10 mouse cellular contexts compared by ENCODE assay signal in genomic region chr17:45847701-45848378, GRCm38 (mm10).
A peak's percentile ranks its signal among the peaks of the same experiment; 100 is the strongest.
DNase-seq lines count a peak whose midpoint lies in the region; ATAC-seq and TF ChIP-seq lines count a peak whose summit lies in the region.
"Had no signal": no experiment of that assay in that cellular context is flagged by ENCODE, and none has a peak within 500 bp of the region (broad histone marks: within the 10 kb centered on the region; RNA-seq: fewer than 3 reads in every experiment).

No protein-coding gene starts in this region.

- no peaks in the 10 kb centered on the region for H3K4me1 ChIP-seq in midbrain, postnatal 0 days (ENCODE audit: insufficient read depth, low read length)
- H3K4me1 ChIP-seq in midbrain, embryonic 15.5 days, result no peaks in the 10 kb centered on the region
- peaks cover 9% of the 10 kb centered on the region for H3K4me1 ChIP-seq in heart, embryonic 12.5 days (replicated peaks)
- no peaks in the 10 kb centered on the region for H3K4me1 ChIP-seq in stomach, postnatal 0 days (replicated peaks; ENCODE audit: control insufficient read depth, insufficient read depth)

- H3K27ac ChIP-seq in midbrain, postnatal 0 days (ENCODE audit: low read depth, low read length), result no peak overlapping the region
- no peak overlapping the region for H3K27ac ChIP-seq in midbrain, embryonic 15.5 days
- H3K27ac ChIP-seq in heart, embryonic 12.5 days (ENCODE audit: poor library complexity, severe bottlenecking), result no peak overlapping the region
- no peak overlapping the region for H3K27ac ChIP-seq in stomach, postnatal 0 days (replicated peaks)
- no peak overlapping the region for H3K27ac ChIP-seq in left cerebral cortex, adult 2 months

- 0 out of 2 replicates have a peak, but pooled peaks have one; percentile 34 for ATAC-seq in midbrain, postnatal 0 days (ENCODE audit: low FRiP score)
- ATAC-seq in midbrain, embryonic 15.5 days (replicated peaks), result no peak
- ATAC-seq in heart, embryonic 12.5 days (ENCODE audit: insufficient number of reproducible peaks, low FRiP score), result 0 out of 2 replicates have a peak, but pooled peaks have one; percentile 30
- ATAC-seq in stomach, postnatal 0 days (ENCODE audit: low FRiP score, low TSS enrichment), result peak; percentile 16; the same call in 1 of the 2 replicates
- ATAC-seq: forebrain, embryonic 16.5 days; liver, postnatal 0 days had no signal

- no peaks in the 10 kb centered on the region for H3K36me3 ChIP-seq in midbrain, postnatal 0 days (ENCODE audit: insufficient read depth, low read length)
- no peaks in the 10 kb centered on the region for H3K36me3 ChIP-seq in midbrain, embryonic 15.5 days (replicated peaks)
- H3K36me3 ChIP-seq in heart, embryonic 12.5 days, result no peaks in the 10 kb centered on the region
- H3K36me3 ChIP-seq in stomach, postnatal 0 days (ENCODE audit: control insufficient read depth, insufficient read depth, low read length), result no peaks in the 10 kb centered on the region

- DNase-seq in heart, adult 11 months, result peak; percentile 97
- DNase-seq in heart, postnatal 25 days (ENCODE audit: low spot score), result no peak
- no peak for DNase-seq in midbrain, postnatal 0 days (ENCODE audit: low spot score)
- DNase-seq in stomach, postnatal 0 days (ENCODE audit: low spot score), result no peak
- no peak for DNase-seq in layer of hippocampus, adult 9-11 months
- DNase-seq in left cerebral cortex, adult 2 months (ENCODE audit: extremely low spot score in 1 of 2, low spot score in 2 of 2), result no peak

- WGBS in midbrain, postnatal 0 days, result 93% methylated on average over 14 of the region's 14 CpGs
- 93% methylated on average over 14 of the region's 14 CpGs for WGBS in midbrain, embryonic 15.5 days
- 69% methylated on average over 14 of the region's 14 CpGs for WGBS in heart, embryonic 12.5 days
- 89% methylated on average over 14 of the region's 14 CpGs for WGBS in stomach, postnatal 0 days

- no peak for TF ChIP-seq EP300 in stomach, postnatal 0 days (optimal IDR thresholded peaks at IDR 0.05)

- no peak overlapping the region for H3K4me3 ChIP-seq in midbrain, postnatal 0 days (ENCODE audit: low read depth, low read length)
- H3K4me3 ChIP-seq in midbrain, embryonic 15.5 days, result no peak overlapping the region
- no peak overlapping the region for H3K4me3 ChIP-seq in heart, embryonic 12.5 days
- no peak overlapping the region for H3K4me3 ChIP-seq in stomach, postnatal 0 days (ENCODE audit: low read depth, low read length)
- H3K4me3 ChIP-seq in left cerebral cortex, adult 2 months, result no peak overlapping the region

- H3K27me3 ChIP-seq in midbrain, postnatal 0 days (ENCODE audit: insufficient read depth, low read length), result no peaks in the 10 kb centered on the region
- no peaks in the 10 kb centered on the region for H3K27me3 ChIP-seq in midbrain, embryonic 15.5 days (replicated peaks)
- peaks cover 23% of the 10 kb centered on the region; the same call in 1 of the 2 replicates for H3K27me3 ChIP-seq in heart, embryonic 12.5 days (replicated peaks)
- H3K27me3 ChIP-seq in stomach, postnatal 0 days (ENCODE audit: control insufficient read depth, insufficient read depth, low read length), result no peaks in the 10 kb centered on the region

- intact Hi-C loops in heart, postnatal 25 days (cut with DNase I), result loop anchor here (1.0 to 10.0 kb wide), 3 partner anchors 113 to 284 kb away; partner anchors contain the start of genes 1600014C23Rik and Vegfa
- intact Hi-C loops in left cerebral cortex, adult 2 months (cut with DNase I), result loop anchor here (5.0 kb wide), 1 partner anchor 179 kb away; no protein-coding TSS in a partner anchor

- no peak overlapping the region for H3K4me2 ChIP-seq in midbrain, postnatal 0 days (ENCODE audit: low read depth, low read length, poor library complexity, severe bottlenecking)
- H3K4me2 ChIP-seq in midbrain, embryonic 15.5 days, result no peak overlapping the region
- H3K4me2 ChIP-seq in heart, embryonic 12.5 days, result 0 out of 2 replicates have a peak overlapping the region, but pooled peaks have one; percentile 7
- H3K4me2 ChIP-seq in stomach, postnatal 0 days (replicated peaks; ENCODE audit: low read depth), result no peak overlapping the region

- no peak for TF ChIP-seq CTCF in midbrain, postnatal 0 days (IDR thresholded peaks at IDR 0.05)
- TF ChIP-seq CTCF in stomach, postnatal 0 days (IDR thresholded peaks at IDR 0.05; ENCODE audit: low read depth), result no peak
- no peak for TF ChIP-seq CTCF in left cerebral cortex, adult 2 months (IDR thresholded peaks at IDR 0.05)

- no peak overlapping the region for H3K9ac ChIP-seq in midbrain, postnatal 0 days (replicated peaks; ENCODE audit: low read length, poor library complexity, severe bottlenecking)
- H3K9ac ChIP-seq in midbrain, embryonic 15.5 days, result no peak overlapping the region
- H3K9ac ChIP-seq in heart, embryonic 12.5 days, result no peak overlapping the region
- no peak overlapping the region for H3K9ac ChIP-seq in stomach, postnatal 0 days (ENCODE audit: low read length)
- H3K9ac ChIP-seq: liver, postnatal 0 days had no signal

- no peaks in the 10 kb centered on the region for H3K9me3 ChIP-seq in midbrain, postnatal 0 days (ENCODE audit: low read length)
- H3K9me3 ChIP-seq in midbrain, embryonic 15.5 days, result no peaks in the 10 kb centered on the region
- H3K9me3 ChIP-seq in heart, embryonic 12.5 days (replicated peaks), result peaks cover 11% of the 10 kb centered on the region
- no peaks in the 10 kb centered on the region for H3K9me3 ChIP-seq in stomach, postnatal 0 days (ENCODE audit: control insufficient read depth, low read length)
